Mouse (Mus musculus) olfactory bulb, adult 2 months (tissue): ENCODE data around the gene Tcaf3.

ENCODE experiments used
- CTCF ChIP-seq: fragments of 200-500 bp; IDR thresholded peaks from 2 replicates; pipeline ENCODE4 v1.5.1; 2012; ENCODE audit warnings: low read depth, mild to moderate bottlenecking, low read length, moderate library complexity; ENCODE audit not compliant: insufficient read depth
- POLR2A ChIP-seq: fragments of 200-500 bp; IDR thresholded peaks from 2 replicates; pipeline ENCODE4 v1.6.1; 2012; ENCODE audit warnings: mild to moderate bottlenecking, low read depth, low read length, moderate library complexity; ENCODE audit not compliant: insufficient read depth

- TF ChIP-seq POLR2A (no peak), CTCF (no peak)
These were observed 18.8 kb downstream of the Tcaf3 start for GRCm38 (mm10) chr6:42578678-42579077.
